Mouse (Mus musculus): ENCODE measurements around the gene Slc11a2.

The Slc11a2 gene

GRCm38 (mm10) chr15:100424396-100425122, at the start of gene Slc11a2:
TSS of gene Slc11a2 (minus strand) at chr15:100425072.
- DNase-seq (ENCODE audit: extremely low spot score, low spot score) = peak; percentile 28

DNA sequence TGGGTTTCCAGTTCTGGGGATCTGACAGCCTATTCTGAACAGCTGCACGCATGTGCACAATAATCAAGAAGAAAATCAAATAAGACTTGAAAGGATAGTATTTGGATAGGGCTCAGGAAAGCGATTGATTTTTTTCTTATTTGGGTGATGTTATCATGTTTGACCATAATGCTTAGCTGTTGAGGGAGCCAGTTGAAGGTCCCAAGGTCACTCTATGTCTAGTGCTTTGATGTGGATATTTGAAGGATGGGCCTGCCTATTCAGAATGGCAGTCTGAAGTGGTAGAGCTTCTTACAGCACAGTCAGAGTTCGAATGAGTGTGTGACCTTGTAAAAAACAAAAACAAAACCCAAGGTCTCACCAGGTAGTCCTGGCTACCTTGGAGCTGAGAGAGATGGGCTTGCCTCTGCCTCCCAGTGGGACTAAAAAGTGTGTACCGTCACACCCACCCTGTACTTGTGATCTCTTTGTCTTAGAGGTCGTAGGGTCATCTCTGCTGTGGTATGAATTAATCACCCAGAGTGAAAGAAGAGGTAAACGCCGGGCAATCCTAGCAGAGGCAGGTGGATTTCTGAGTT, 49.1 kb upstream of the Slc11a2 start:
- no peak for DNase-seq (ENCODE audit: extremely low spot score, low spot score)

DNA sequence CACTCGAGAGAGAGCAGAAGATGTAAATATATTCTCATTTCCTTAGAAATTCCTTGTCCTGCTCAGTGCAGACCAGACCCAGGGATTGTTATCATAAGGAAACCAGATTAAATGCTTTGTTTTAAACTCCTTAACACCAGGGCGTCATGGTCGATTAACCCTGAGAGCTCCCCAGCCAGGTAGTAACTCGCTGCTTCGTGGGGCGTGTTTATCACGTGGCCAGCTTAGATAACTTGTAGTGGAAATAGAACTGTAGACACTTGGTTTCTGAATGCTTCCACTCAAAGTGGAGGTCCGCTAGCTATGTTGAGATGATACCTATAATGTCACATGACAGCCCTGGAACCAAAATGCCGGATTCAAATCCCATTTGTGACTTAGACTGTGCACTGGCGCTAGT, 45.2 kb upstream of the Slc11a2 start:
- no peak for DNase-seq (ENCODE audit: extremely low spot score, low spot score)

- no peak for DNase-seq (ENCODE audit: extremely low spot score, low spot score)
These were observed 44.3 kb upstream of the Slc11a2 start for GRCm38 (mm10) chr15:100469189-100469545.

DNA sequence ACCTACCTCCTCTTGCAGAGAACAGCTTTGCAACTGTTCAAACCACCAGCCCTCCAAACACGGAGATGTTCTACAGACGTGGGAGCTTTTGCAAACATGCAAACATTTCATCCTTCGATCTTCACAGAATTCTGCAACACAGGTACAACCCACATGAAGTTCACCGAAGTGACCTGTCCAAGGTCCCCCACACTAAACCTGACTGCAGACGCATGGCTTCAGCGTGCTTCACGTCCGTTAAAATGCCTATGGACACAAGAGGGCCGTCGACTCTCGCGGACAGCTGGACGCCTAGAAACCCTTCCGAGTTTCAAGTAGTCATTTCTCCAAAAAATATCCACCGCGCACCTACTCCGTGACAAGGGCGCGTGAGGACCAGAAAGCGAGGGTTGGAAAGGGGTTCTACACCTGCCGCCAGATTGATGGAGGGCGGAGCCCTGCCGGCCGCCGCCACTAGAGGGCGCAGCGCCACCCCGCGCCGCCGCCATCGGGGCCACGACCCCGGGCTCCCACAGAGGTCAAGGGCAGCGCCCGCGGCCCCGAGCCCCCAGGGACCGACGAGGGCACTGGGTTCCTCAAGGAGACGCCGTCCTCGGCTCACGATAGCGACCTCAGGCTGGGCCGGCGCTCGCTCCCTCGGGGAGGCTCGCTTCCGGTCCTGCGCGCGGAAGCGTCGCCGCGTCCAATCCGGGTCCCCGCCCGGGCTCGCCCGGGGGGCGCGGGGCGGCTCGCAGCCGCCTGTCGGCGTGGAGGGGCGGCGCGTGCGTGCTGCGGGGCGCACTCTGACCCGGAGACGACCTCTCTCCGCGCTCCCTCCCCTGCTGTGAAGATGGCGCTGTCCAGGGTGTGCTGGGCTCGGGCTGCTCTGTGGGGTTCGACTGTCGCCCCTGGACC, 43.7 kb upstream of the Slc11a2 start, which contains the start of gene Letmd1:
Letmd1 (plus strand) TSS at position 729 of the 894 bp plus-strand sequence.
- DNase-seq (ENCODE audit: extremely low spot score, low spot score) = peak; percentile 83

DNA sequence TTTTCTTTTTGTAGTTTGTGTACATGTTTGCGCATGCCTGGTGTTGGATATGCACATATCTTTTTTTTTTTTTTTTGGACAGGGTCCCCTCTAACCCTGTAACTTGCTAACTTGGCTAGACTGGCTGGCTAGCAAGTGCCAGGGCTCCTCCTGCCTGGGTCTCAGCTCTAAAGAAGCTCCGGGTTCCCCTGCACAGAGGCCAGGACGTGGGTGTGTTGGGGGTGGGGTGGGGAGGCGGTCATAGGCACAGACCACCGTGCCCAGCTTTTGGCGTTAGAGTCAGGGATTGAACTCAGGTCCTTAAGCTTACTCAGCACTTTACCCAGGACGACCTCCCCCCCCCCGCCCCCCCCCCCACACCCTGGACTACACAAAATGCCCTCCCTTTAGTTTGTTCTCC, 42.9 kb upstream of the Slc11a2 start:
- DNase-seq (ENCODE audit: extremely low spot score, low spot score) = no peak

- no peak for DNase-seq (ENCODE audit: extremely low spot score, low spot score)
These were observed 40.6 kb upstream of the Slc11a2 start for GRCm38 (mm10) chr15:100465432-100465831.

- DNase-seq (ENCODE audit: extremely low spot score, low spot score) = peak; percentile 59
These were observed 38.8 kb upstream of the Slc11a2 start for GRCm38 (mm10) chr15:100463712-100464111.

DNA sequence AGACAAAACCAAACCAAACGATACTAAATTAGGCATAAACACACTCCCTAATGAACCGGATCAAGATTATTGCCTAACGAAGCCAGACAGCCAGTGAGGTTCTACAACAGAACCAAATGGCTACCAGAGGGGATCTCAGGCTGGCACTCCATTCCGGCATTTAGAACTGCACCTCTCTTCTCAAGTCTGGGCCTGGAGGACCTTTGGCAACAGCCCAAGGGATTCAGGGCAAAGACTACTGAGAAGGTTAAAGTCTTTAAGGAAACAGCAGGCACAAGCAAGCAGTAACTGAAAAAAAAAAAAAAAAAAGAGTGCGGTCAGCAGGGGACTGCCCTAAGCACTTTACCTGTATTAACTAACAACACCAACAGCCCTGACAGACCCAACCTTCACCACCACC, 37.2 kb upstream of the Slc11a2 start:
- DNase-seq (ENCODE audit: extremely low spot score, low spot score) = no peak

GRCm38 (mm10) chr15:100461646-100462045, 36.8 kb upstream of the Slc11a2 start:
- no peak for DNase-seq (ENCODE audit: extremely low spot score, low spot score)

- no peak for DNase-seq (ENCODE audit: extremely low spot score, low spot score)
These were observed 36.1 kb upstream of the Slc11a2 start for GRCm38 (mm10) chr15:100460942-100461341.

GRCm38 (mm10) chr15:100458055-100458454, 33.2 kb upstream of the Slc11a2 start:
- DNase-seq (ENCODE audit: extremely low spot score, low spot score) = peak; percentile 56

- DNase-seq (ENCODE audit: extremely low spot score, low spot score) = peak; percentile 83
These were observed 32.5 kb upstream of the Slc11a2 start for GRCm38 (mm10) chr15:100457340-100457739.

- DNase-seq (ENCODE audit: extremely low spot score, low spot score) = no peak
These were observed 31.6 kb upstream of the Slc11a2 start for GRCm38 (mm10) chr15:100456356-100456991.

GRCm38 (mm10) chr15:100452486-100452885, 27.6 kb upstream of the Slc11a2 start:
- DNase-seq (ENCODE audit: extremely low spot score, low spot score) = no peak

GRCm38 (mm10) chr15:100451245-100451644, 26.4 kb upstream of the Slc11a2 start:
- no peak for DNase-seq (ENCODE audit: extremely low spot score, low spot score)

GRCm38 (mm10) chr15:100449495-100449894, 24.6 kb upstream of the Slc11a2 start:
- DNase-seq (ENCODE audit: extremely low spot score, low spot score) = no peak

- DNase-seq (ENCODE audit: extremely low spot score, low spot score) = no peak
These were observed 23.7 kb upstream of the Slc11a2 start for GRCm38 (mm10) chr15:100448572-100448971.

DNA sequence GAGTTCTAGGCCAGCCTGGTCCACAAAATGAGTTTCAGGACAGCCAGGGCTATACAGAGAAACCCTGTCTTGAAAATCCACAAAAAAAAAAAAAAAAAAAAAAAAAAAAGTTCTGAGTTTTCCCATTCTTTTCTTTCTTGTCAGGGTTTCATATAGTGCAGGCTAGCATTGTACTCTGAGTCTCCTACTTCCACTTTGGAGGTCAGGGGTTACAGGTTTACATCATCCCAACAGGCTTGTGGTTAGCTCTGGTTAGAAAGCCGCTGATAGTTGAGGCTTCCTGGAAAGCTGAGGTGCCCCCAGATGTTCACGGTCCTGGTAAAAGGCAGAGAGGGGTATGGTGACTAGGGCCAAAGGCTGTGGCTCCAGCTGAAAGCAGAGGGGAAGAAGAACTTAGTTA, 22.0 kb upstream of the Slc11a2 start:
- no peak for DNase-seq (ENCODE audit: extremely low spot score, low spot score)

GRCm38 (mm10) chr15:100443126-100443922, 18.5 kb upstream of the Slc11a2 start:
- peak; percentile 83 for DNase-seq (ENCODE audit: extremely low spot score, low spot score)

- DNase-seq (ENCODE audit: extremely low spot score, low spot score) = no peak
These were observed 11.6 kb upstream of the Slc11a2 start for GRCm38 (mm10) chr15:100436518-100436917.
